Mouse (Mus musculus) bone marrow, adult 2 months (tissue): ENCODE results near the gene Gps1.
"Not testable (repeated sequence)": the region's sequence is repeated elsewhere in the genome, so short reads cannot be mapped to it uniquely, and the experiment has no call there.

Experiments
- CTCF ChIP-seq: fragments of 200-500 bp; IDR thresholded peaks from 2 replicates; pipeline ENCODE4 v1.5.1; 2011; ENCODE audit warnings: low read length, control low read depth; ENCODE audit not compliant: control insufficient read depth, insufficient read depth
- POLR2A ChIP-seq: fragments of 200-500 bp; IDR thresholded peaks from 2 replicates; pipeline ENCODE4 v1.6.1; 2011; ENCODE audit warnings: low read depth, mild to moderate bottlenecking, control low read depth, low read length, borderline replicate concordance; ENCODE audit not compliant: control insufficient read depth

- not testable (repeated sequence) for TF ChIP-seq CTCF, POLR2A
Observed at GRCm38 (mm10) chr11:120788460-120788859, 4.4 kb downstream of the Gps1 start.
